Mouse (Mus musculus) limb, embryonic 12.5 days (tissue): ENCODE measurements around the gene Sertad2. TPM values are rescaled to one million over a fixed set of nuclear protein-coding genes. Genes with fewer than 3 reads are reported as not detected.
A peak's percentile ranks its signal among the peaks of the same experiment; 100 is the strongest.

Experiments used
- ATAC-seq: fragments of 200-750 bp; cut with Nextera tagmentation; 2 replicates; pipeline ENCODE4 v1.8.0; 2017; ENCODE audit warnings: low read depth, moderate TSS enrichment; ENCODE audit not compliant: insufficient number of reproducible peaks, insufficient read depth, low FRiP score, low TSS enrichment
- H3K27ac ChIP-seq: fragments of 300-500 bp; sonication (generic); 2 replicates; pipeline ENCODE4 v1.5.1; 2016; ENCODE audit warnings: mild to moderate bottlenecking, moderate library complexity
- H3K27me3 ChIP-seq: fragments of 300-500 bp; sonication (generic); 2 replicates; pipeline ENCODE4 v1.6.1; 2016; ENCODE audit warnings: mild to moderate bottlenecking, moderate library complexity
- H3K36me3 ChIP-seq: fragments of 300-500 bp; sonication (generic); 2 replicates; pipeline ENCODE4 v1.6.1; 2016; ENCODE audit warnings: mild to moderate bottlenecking, moderate library complexity
- H3K4me1 ChIP-seq: fragments of 300-500 bp; sonication (generic); replicated peaks from 2 replicates; pipeline ENCODE4 v1.6.1; 2016
- H3K4me2 ChIP-seq: fragments of 300-500 bp; sonication (generic); 2 replicates; pipeline ENCODE4 v1.6.1; 2016; ENCODE audit warnings: mild to moderate bottlenecking, moderate library complexity
- H3K4me3 ChIP-seq: fragments of 300-500 bp; sonication (generic); replicated peaks from 2 replicates; pipeline ENCODE4 v1.5.1; 2016; ENCODE audit warnings: mild to moderate bottlenecking
- H3K9ac ChIP-seq: fragments of 300-500 bp; sonication (generic); replicated peaks from 2 replicates; pipeline ENCODE4 v1.6.1; 2016; ENCODE audit warnings: mild to moderate bottlenecking, moderate library complexity
- H3K9me3 ChIP-seq: fragments of 300-500 bp; sonication (generic); 2 replicates; pipeline ENCODE4 v1.6.1; 2016; ENCODE audit warnings: mild to moderate bottlenecking, moderate library complexity
- WGBS: fragments of 180-500 bp; shearing (Covaris S2); methylation state at CpG from one replicate; pipeline ENCODE4 v1.1.7; 2016; 5-methylcytosine and 5-hydroxymethylcytosine counted together
- polyA plus RNA-seq: library from polyadenylated mRNA; unstranded; fragments of >200 nt; fragmentation: Nextera tagmentation; extraction: Ambion mirVana; gene quantifications from 2 replicates; pipeline ENCODE4 v1.2.1, GENCODE M21; 2016

Sertad2 gene
- polyA plus RNA-seq, 1 experiment from 2014 or later = 42.0 TPM

DNA sequence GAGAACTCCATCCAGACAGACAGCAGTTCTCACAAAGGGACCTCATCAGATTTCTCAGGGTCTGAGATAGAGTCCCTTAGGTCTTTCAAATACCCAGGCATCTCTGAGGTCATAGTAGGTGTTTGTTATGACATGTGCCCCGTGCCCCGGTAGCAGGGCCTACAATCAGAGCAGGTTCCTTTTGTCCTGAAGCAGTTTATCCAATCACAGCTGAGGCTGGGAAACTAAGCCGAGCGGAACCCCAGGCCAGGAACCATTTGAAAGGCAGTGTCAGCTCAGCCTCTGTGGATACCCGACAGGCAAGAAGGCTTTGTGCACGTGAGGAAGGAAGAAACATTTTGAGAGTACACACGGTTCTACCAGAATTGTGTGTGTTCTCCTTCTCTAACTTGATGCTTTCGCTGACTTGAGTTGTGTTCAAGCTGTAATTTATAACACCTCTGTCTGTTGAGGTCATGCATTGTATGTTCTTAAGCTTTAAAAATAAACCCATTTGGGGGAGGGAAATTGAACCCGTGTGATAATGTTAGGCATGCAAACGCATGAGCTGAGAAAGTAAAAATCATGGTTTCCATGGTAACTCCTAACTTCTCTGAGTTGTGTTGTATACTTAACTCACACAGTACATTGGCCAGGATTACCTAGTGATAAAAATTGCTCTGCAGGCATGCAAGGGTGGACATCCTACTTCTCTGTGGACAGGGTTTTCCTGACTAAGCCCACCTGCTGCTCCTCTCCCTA is 104.1 kb downstream of the Sertad2 start:
- Histone ChIP-seq H3K4me3 (no peak overlapping the region), H3K4me1 (peaks cover 72% of the 10 kb centered on the region), H3K9ac (no peak overlapping the region), H3K36me3 (peaks cover 17% of the 10 kb centered on the region; the same call in 1 of the 2 replicates), H3K27me3 (no peaks in the 10 kb centered on the region), H3K27ac (peak overlapping the region; percentile 75), H3K4me2 (no peak overlapping the region), H3K9me3 (no peaks in the 10 kb centered on the region)
- no peak for ATAC-seq
- 52% methylated on average over 10 of the region's 10 CpGs for WGBS

DNA sequence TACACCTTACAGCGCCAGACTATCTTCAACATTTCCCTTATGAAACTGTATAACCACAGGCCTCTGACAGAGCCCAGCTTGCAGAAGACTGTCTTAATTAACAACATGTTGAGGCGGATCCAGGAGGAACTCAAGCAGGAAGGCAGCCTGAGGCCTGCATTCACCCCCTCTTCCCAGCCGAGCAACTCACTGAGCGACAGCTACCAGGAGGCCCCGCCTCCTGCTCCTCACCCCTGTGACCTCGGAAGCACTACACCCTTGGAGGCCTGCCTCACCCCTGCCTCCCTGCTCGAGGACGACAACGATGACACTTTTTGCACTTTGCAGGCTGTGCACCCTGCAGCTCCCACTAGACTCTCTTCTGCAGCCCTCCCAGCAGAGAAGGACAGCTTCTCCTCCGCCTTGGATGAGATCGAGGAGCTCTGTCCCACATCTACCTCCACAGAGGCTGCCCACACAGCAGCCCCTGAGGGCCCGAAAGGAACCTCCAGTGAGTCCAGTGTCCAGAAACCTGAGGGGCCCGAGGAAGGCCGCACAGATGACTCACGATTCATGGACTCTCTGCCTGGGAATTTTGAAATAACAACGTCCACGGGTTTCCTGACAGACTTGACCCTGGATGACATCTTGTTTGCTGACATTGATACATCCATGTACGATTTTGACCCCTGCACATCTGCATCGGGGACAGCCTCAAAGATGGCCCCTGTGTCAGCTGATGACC is 105.0 kb downstream of the Sertad2 start:
- peaks cover 72% of the 10 kb centered on the region for H3K4me1 ChIP-seq
- no peak overlapping the region for H3K4me2 ChIP-seq
- ATAC-seq = no peak
- H3K9ac ChIP-seq = 0 out of 2 replicates have a peak overlapping the region, but pooled peaks have one; percentile 23
- H3K27me3 ChIP-seq = no peaks in the 10 kb centered on the region
- WGBS = 50% methylated on average over 19 of the region's 19 CpGs
- H3K27ac ChIP-seq = peak overlapping the region; percentile 75
- no peaks in the 10 kb centered on the region for H3K9me3 ChIP-seq
- H3K4me3 ChIP-seq = no peak overlapping the region
- H3K36me3 ChIP-seq = peaks cover 21% of the 10 kb centered on the region; the same call in 1 of the 2 replicates

DNA sequence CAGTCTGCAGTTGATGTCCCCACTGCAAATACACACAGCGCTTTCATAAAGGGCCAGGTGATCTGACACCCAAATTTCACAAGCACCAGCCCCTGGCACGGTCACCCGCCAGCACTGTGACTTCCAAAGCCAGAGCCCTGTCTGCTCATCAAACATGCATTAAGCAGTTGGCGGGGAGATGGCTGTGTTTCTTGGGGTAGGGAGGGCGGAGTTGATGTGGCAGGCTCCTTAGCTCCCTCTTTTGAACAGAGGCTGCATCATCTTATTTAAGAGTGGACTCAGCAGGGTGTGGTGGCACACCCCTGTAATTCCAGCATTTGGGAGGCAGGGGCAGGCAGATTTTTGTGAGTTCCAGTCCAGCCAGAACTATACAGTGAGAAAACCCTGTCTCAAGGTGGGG is 106.4 kb downstream of the Sertad2 start:
- Histone ChIP-seq H3K4me1 (peaks cover 64% of the 10 kb centered on the region), H3K36me3 (peaks cover 30% of the 10 kb centered on the region; the same call in 1 of the 2 replicates), H3K4me2 (no peak overlapping the region), H3K9ac (no peak overlapping the region), H3K9me3 (no peaks in the 10 kb centered on the region), H3K27me3 (no peaks in the 10 kb centered on the region), H3K27ac (peak overlapping the region; percentile 66), H3K4me3 (no peak overlapping the region)
- 57% methylated on average over 5 of the region's 5 CpGs for WGBS
- ATAC-seq = no peak

DNA sequence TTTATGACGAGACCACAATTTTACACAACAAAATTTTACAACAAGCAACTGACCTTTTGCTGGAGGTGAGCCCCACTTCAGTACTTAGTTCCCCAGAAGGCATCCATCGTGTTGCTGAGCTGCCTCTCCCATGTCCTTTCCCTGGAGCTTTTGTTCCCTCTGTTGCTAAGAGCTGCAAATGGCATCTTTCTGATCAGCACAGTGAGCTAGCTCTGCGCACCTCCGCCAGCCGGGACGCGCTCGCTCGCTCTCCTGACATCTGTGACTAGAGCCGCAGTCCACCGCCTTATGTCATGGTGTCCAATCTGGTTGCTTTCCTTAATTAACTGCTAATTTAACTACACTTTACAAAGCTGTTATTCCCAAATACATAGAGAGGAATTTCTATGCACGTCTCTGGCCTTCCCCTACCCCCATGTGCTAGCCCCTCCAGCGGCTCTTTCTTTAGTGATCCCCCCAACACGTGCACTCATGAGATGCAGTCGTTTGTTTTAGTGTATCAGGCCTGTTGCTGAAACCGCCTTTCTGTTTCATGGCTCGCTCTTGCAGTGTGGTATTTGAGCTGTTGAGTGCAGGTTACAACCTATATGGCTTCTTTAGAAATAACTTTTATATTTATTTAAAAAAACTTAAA is 107.1 kb downstream of the Sertad2 start:
- 81% methylated on average over 17 of the region's 17 CpGs for WGBS
- no peak overlapping the region for H3K4me3 ChIP-seq
- peaks cover 30% of the 10 kb centered on the region; the same call in 1 of the 2 replicates for H3K36me3 ChIP-seq
- no peaks in the 10 kb centered on the region for H3K9me3 ChIP-seq
- H3K4me1 ChIP-seq = peaks cover 63% of the 10 kb centered on the region
- H3K27me3 ChIP-seq = no peaks in the 10 kb centered on the region
- no peak overlapping the region for H3K4me2 ChIP-seq
- ATAC-seq = no peak
- H3K27ac ChIP-seq = peak overlapping the region; percentile 17; the same call in 1 of the 2 replicates
- no peak overlapping the region for H3K9ac ChIP-seq

DNA sequence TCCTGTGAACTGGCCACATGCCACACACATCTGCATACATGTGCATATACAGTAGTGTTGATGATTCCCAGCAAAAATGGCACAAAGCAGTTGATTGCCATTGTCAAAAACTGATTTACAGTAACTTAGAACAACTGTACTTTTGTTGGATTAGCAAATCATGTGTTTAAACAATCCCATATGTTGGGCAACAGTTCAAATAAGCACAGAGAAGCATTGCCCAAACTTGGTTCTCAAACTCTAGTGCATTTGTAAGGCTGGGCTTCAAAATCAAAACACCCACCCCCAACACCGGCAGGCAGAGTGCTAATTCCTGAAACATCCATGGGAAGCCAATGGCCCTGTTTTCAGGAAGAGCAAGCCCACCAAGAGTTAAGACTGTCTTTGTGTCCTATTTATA is 108.1 kb downstream of the Sertad2 start:
- H3K4me2 ChIP-seq = no peak overlapping the region
- H3K9me3 ChIP-seq = no peaks in the 10 kb centered on the region
- H3K27me3 ChIP-seq = no peaks in the 10 kb centered on the region
- ATAC-seq = no peak
- H3K4me1 ChIP-seq = peaks cover 64% of the 10 kb centered on the region
- H3K27ac ChIP-seq = peak overlapping the region; percentile 62
- peaks cover 30% of the 10 kb centered on the region; the same call in 1 of the 2 replicates for H3K36me3 ChIP-seq
- H3K9ac ChIP-seq = no peak overlapping the region
- H3K4me3 ChIP-seq = no peak overlapping the region
- WGBS = 59% methylated on average over 1 of the region's 1 CpGs

DNA sequence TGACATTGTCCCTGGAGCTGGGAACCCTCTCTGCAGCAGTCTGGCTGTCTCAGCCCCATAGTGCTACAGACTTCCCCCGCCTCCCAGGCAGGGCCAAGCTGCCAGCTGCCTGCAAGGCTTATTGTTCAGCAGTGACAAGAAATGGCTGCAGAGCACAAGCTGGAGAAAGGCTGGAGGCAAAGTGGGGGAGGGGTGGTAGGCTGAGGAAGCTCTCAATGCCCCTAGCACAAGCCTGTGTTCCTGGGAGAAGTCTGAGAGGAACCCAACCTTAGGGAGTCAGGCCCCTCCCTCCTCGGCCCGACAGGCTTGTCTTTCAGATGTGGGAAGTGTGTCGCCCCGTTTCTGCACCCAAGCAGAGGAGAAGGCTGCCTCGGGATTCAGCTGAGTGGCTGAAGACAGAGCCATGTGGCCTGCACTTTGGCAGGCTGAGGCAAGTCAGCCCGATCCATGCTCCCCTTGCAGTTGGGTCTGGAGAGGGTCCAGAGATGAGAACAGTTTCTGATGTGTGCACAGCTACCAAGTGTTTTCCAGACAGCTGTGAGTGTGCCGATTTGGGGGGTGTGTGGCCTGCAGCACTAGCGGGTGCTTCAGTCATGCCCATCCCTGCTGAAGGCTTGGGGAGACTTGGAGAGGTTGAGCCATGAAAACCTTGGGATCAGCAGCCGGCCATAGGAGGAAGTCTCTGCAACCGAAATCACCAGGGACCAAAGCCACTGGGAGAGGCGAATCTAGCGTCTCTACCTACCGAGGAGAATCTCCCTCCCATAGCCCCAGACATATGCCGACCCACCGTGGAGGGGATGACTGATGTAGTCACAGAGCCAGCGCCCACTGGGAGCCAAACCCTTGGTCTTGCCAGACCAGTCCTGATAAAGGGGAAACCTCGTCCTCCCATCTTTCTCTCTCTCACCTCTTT is 113.0 kb downstream of the Sertad2 start:
- WGBS = 17% methylated on average over 18 of the region's 18 CpGs
- H3K27me3 ChIP-seq = no peaks in the 10 kb centered on the region
- peaks cover 37% of the 10 kb centered on the region for H3K4me1 ChIP-seq
- H3K4me3 ChIP-seq = peak overlapping the region; percentile 17; the same call in 1 of the 2 replicates
- peak overlapping the region; percentile 42 for H3K9ac ChIP-seq
- H3K27ac ChIP-seq = peak overlapping the region; percentile 78
- ATAC-seq = peak; percentile 49; the same call in 1 of the 2 replicates
- H3K9me3 ChIP-seq = no peaks in the 10 kb centered on the region
- peak overlapping the region; percentile 44 for H3K4me2 ChIP-seq
- H3K36me3 ChIP-seq = peaks cover 16% of the 10 kb centered on the region; the same call in 1 of the 2 replicates

DNA sequence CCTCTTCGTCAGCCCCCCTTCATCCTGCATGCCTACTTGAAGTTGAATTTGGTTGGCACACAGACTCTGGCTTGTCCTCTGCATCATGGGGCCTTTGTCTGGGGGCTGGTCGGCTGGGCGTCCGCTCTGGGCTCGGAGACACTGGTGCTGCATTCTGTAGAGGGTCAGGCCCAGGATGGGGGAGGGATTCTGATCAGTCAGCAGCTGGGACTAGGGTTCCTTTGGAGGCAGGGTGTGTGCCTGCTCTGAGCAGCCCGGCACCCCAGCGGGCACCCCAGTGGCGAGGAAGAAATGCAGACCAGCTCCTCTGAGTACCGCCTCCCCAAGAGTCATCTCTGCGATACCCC is 113.6 kb downstream of the Sertad2 start:
- H3K9ac ChIP-seq = peak overlapping the region; percentile 42; the same call in 1 of the 2 replicates
- H3K9me3 ChIP-seq = no peaks in the 10 kb centered on the region
- H3K27ac ChIP-seq = peak overlapping the region; percentile 78
- ATAC-seq = no peak
- H3K27me3 ChIP-seq = no peaks in the 10 kb centered on the region
- peaks cover 31% of the 10 kb centered on the region for H3K4me1 ChIP-seq
- H3K36me3 ChIP-seq = peaks cover 16% of the 10 kb centered on the region; the same call in 1 of the 2 replicates
- WGBS = 33% methylated on average over 10 of the region's 10 CpGs
- H3K4me3 ChIP-seq = peak overlapping the region; percentile 17; the same call in 1 of the 2 replicates
- H3K4me2 ChIP-seq = peak overlapping the region; percentile 44

DNA sequence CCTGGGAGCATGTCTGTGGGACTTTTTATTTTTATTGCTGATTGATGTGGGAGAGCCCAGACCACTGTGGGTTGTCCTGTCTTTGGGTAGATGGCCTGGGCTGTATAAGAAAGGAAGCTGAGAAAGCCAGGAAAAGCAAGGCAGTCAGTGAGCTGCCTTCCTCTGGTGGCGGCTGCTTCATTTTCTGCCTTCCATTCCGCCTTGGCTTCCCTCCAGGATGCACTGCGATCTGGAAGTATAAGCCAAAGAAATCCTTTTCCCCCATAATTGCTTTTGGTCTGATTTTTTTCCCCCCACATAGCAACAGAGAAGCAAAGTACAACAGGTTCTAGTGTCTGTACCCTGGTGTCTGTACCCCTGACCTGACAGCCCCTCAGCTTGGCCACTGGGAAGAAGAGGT is 116.0 kb downstream of the Sertad2 start:
- H3K9ac ChIP-seq = no peak overlapping the region
- no peak overlapping the region for H3K27ac ChIP-seq
- no peak overlapping the region for H3K4me2 ChIP-seq
- peaks cover under 1% of the 10 kb centered on the region; the same call in 1 of the 2 replicates for H3K36me3 ChIP-seq
- ATAC-seq = no peak
- H3K4me3 ChIP-seq = no peak overlapping the region
- no peaks in the 10 kb centered on the region for H3K9me3 ChIP-seq
- H3K4me1 ChIP-seq = peaks cover 31% of the 10 kb centered on the region
- H3K27me3 ChIP-seq = no peaks in the 10 kb centered on the region
- WGBS = 82% methylated on average over 3 of the region's 3 CpGs

DNA sequence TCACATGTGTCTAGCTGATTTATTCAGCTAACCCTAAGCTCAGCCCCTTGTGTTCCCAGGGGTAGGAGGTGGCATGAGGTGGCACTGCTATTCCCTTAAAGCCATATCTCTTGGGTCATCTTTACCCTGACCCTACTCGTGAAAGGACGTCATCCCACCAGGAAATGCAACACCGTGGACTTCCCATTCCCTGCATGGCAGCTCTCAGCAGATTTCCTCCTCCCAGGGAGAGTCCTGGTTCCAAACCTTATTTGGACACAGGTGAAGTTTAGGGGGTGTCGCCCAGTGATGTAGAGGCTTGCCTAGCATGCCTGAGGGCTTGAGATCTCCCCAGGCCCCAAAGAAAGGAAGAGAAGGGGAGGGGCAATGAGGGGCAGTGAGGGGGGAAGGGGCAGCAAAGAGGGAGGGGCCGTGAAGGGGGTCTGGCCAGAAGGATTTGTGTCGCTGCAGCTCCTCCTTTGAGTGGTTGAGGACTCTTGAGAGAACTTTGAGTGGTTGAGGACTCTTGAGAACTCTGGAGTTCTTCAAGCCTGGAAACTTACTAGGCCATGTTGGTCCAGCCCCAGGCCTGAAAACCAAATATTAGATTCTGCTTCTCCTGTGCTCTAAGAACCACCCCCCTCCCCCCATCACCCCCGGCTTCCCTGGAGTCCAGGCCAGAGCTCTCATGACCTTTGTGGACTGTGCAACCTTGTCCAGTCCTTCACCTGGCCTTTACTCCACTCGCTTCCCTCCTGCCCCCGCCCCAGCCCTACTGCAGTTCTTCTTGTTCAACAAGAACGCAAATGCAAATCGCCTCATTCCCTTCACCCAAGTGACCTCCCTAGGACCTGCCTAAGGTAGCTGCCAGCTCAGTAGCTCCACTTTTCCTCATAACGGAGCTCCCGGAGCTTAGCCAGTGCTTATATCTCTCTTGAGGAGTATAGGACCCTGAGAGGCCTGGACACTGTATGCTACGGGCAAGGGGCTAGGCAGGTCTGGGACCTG is 117.4 kb downstream of the Sertad2 start:
- H3K9me3 ChIP-seq = no peaks in the 10 kb centered on the region
- no peak overlapping the region for H3K27ac ChIP-seq
- ATAC-seq = no peak
- no peak overlapping the region for H3K4me3 ChIP-seq
- H3K9ac ChIP-seq = no peak overlapping the region
- H3K36me3 ChIP-seq = no peaks in the 10 kb centered on the region
- 88% methylated on average over 14 of the region's 14 CpGs for WGBS
- H3K27me3 ChIP-seq = no peaks in the 10 kb centered on the region
- peaks cover 19% of the 10 kb centered on the region for H3K4me1 ChIP-seq
- H3K4me2 ChIP-seq = no peak overlapping the region
